Mouse (Mus musculus): ENCODE data around the gene Mstn.

Mstn gene

GRCm38 (mm10) chr1:53061340-53061739 lies at the start of gene Mstn:
Gene Mstn, plus strand, starts transcription at chr1:53061640.
- DNase-seq (ENCODE audit: low read depth, low spot score) = no peak

- DNase-seq (ENCODE audit: low read depth, low spot score) = no peak
Observed at GRCm38 (mm10) chr1:53014716-53015115, 46.7 kb upstream of the Mstn start.

DNA sequence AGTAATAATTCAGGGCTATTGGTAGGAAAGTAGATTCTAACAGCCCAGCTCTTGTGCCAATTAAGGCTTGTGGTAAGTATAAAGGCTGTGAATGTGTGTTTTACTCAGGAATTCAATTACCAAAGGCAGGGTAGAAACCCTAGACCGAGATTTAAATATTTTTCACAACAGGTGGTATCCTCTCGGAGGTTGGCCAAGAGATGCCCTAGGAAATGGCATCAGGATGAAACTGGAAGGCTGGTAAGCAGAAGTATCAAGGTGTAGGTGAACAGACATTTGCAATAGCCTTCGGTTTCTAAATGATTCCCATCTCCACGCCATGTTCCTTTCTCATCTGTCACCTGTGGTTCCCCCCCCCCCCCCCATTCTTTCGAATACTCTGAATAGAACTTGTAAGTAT lies 45.8 kb upstream of the Mstn start:
- DNase-seq (ENCODE audit: low read depth, low spot score) = no peak

DNA sequence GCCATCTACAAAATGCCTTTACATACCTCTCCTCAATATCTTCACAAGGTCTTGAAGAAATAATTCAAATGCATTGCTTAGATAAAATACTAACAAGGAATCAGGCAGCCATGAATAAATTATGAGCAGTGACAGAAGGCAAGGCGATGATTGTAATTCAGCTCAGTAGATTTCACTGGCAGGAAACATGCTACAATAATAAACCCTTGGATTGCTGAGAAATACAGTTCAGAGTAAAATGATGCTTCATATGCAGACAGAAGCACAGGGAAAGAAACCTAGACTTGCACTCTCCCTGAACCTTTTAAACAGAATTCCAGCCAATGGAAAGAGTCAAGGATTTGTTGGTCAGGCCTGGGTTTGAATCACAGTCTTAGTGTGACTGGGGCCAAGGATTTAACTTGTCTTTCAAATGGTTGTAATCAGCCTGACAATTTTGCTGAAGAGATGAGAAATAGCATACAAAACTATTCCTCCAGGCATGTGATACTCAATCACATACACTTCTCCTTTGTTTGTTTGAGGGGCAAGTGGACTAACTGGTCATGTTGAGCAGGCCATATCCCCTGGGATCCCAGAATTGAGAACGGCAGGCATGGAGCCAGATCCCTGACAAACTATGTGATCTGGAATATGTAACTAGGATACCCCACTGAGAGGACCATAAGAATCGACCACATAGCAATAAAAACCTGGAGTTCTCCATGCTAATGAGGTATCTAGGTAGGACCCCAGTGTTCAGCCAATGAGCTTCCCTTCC lies 42.5 kb upstream of the Mstn start:
- DNase-seq (ENCODE audit: low read depth, low spot score) = no peak

- no peak for DNase-seq (ENCODE audit: low read depth, low spot score)
Observed at GRCm38 (mm10) chr1:53020079-53020478, 41.4 kb upstream of the Mstn start, which contains the start of gene 1700019D03Rik. Gene 1700019D03Rik, minus strand, starts transcription at chr1:53020179.

DNA sequence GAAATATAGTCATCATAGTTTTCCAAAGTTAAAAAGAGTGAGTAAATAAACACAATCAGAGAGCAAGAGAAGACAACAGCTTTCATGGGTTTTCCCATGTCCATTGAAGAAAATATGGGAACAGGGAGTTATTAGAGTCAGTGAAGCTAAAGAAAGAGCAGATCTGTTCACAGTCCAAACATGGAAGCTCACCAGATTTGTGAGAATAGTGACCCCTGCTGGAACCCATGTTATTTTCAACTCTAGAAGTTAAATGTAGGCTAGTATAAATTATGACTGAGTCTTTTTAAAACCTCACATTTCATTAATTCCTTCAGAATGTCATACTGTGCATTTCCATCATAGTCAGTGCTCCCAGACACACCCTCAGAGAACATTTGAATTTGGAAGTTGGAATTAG lies 28.9 kb upstream of the Mstn start:
- no peak for DNase-seq (ENCODE audit: low read depth, low spot score)

DNA sequence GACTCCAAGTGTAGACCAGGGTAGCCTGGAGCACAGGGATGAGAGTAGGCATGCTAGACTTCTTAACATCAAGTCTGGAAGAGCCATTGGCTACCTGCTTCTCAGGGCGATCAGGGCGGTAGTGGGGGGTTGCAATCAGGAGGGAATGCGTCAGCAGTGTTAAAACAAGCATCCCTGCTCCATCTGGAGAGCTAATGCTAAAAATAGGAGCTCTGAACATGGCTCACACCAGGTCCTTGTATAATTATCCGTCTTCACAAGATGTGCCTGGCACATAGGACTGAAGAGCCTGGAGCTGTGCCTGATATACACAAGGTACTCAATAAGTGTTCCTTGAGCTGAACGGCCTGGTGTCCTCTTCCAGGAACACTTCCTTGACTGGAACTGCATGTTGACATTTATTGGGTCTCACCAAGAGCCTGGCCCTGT lies 24.0 kb upstream of the Mstn start:
- no peak for DNase-seq (ENCODE audit: low read depth, low spot score)

DNA sequence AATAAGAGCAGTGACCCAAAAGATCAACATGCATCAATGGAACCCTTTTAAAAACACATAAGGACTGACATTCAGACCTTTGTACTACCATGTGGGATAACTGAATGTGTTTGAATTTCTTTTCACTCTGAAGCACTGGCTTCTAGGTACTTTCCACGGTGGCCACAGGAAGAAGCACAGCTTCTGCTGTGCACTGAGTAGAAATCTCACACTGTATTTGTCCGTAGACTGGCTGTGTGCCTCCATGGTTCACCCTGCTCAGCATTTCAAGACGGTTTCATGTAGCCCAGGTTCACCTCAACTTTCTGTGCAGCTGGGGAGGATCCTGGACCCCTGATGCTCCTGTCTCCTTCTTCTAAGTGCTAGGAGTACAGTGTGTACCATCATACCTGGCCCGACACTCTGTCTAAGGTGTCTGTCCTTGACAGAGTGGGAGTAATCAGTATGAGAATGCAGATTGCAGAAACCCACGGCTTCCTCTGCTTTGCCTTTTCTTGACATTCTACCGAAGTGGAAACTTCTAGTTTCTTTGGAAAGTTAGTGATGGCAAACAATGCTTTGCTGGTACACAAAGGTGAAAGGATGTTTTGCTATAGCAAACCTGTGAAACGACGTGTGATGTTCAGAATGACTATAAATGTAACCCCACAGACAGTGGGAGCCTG lies 11.5 kb upstream of the Mstn start:
- DNase-seq (ENCODE audit: low read depth, low spot score) = no peak

DNA sequence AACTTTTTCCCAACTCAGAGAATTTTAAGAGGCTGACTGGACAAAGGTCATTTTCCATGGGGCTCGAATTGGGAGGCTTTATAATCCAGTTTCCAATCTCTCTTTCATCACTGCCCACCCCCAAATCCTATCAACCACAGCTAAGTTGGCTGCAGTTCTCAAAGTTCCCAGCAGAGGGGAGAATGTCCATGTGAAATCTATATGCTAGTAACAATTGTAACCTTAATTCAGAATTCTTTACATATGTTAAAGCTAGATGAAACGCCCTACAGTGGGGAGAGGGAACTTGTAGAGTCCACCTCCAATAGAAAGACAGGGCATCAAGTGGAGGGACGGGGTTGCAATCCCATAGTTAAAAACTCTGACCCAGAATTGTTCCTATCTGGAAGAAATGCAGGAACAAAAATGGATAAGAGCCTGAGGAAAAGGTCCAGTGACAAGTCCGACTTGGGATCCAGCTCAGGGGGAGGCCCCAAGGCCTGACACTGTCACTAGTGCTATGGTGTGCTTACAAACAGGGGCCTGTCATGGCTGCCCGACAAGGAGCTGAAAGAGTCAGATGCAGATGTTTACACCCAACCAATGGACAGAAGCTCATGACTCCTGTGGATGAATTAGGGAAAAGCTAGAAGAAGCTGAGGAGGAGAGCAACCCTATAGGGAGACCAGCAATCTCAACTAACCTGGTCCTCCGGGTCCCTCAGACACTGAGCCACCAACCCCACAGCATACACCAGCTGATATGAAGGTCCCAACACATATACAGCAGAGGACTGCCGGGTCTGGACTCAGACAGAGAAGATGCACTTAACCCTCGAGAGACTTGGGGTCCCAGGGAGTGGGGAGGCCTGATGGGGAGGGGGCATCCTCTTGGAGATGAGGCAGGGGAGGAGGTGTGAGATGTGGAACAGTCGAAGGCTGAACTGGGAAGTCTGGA lies 8.1 kb upstream of the Mstn start:
- DNase-seq (ENCODE audit: low read depth, low spot score) = peak; percentile 12

GRCm38 (mm10) chr1:53059106-53059505 lies 2.3 kb upstream of the Mstn start:
- DNase-seq (ENCODE audit: low read depth, low spot score) = no peak

- no peak for DNase-seq (ENCODE audit: low read depth, low spot score)
Observed at GRCm38 (mm10) chr1:53060499-53060898, 941 bp upstream of the Mstn start.

- DNase-seq (ENCODE audit: low read depth, low spot score) = no peak
Observed at GRCm38 (mm10) chr1:53061871-53062608, 600 bp downstream of the Mstn start.

- no peak for DNase-seq (ENCODE audit: low read depth, low spot score)
Observed at GRCm38 (mm10) chr1:53063921-53064320, 2.5 kb downstream of the Mstn start.

GRCm38 (mm10) chr1:53069726-53070514 lies 8.5 kb downstream of the Mstn start:
- no peak for DNase-seq (ENCODE audit: low read depth, low spot score)

DNA sequence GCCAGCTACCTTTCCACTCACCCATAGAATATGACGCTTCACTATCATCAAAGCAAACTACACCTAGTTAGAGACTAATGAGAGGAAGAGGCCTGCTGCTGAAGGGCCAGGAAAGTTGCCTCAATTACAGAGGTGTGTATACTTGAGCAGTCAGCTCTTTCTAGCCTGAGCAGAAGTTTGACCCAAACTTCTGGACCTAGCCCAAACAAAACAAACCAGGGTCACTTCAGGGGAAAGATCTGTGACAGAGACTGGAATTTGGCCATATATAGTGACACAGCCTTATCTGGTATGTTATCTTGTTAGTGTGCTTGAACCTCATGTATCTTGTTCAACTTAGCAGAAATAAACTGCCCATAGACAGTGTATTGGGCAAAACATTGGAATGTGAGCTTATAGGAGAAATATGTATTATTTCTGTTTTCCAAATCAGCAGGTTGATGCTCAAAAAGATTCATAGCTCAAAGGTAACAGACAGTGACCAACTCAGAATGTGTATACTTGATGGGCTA lies 9.3 kb downstream of the Mstn start:
- no peak for DNase-seq (ENCODE audit: low read depth, low spot score)

DNA sequence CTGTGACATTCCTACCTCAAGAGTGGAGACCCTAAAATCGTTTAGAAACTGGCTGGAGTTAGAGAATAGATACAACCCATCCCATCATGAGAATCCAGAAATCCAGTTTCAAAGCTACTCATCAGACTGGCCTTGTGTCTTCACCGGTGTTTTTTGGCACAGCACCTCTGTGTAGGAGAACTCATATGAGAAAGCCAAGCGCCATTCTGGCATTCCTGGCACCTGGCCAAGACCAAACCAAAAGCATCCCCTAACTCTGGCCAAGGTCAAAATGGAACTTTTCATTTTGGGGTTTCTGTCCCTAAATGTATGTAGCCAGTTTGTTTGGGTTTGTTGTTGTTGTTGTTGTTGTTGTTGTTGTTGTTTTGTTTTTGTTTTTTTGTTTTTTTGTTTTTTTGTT lies 15.2 kb downstream of the Mstn start:
- DNase-seq (ENCODE audit: low read depth, low spot score) = no peak

DNA sequence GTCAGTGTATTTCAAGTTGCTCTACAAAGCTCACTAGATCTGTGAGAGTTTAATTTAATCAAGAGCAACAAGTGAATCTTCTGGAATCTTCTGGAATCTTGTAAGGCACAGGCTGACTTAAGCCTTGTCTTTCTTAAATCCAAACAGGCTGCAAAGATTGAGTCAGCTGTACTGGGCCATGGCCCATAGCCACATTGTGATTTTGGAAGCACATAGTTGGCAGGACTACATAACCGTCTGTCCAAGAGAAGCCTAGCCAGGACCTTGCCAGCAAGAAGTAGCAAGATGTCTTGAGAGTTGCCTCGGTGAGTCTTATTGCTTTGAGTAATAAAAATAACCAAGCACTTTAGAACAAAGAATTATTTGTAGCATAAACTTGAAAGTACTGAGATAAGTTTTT lies 18.4 kb downstream of the Mstn start:
- DNase-seq (ENCODE audit: low read depth, low spot score) = no peak

DNA sequence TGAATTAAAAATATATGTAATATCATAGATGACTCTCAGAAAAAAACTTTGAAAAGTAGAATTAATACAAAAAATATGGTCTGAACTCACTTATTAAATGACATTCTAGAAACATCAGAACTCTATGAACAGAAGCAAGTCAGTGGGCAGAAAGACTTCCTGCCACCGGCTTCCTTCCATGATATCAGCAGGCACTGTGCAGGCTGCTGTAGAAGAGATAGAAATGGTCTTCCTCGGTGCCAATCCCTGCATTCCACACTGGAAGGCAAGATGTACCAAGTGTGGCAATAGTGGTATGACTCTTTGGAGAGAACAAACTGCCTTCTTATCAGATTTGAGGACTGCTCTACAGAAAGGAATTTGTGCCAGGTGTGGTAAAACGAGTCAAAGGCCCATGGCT lies 19.2 kb downstream of the Mstn start:
- no peak for DNase-seq (ENCODE audit: low read depth, low spot score)

DNA sequence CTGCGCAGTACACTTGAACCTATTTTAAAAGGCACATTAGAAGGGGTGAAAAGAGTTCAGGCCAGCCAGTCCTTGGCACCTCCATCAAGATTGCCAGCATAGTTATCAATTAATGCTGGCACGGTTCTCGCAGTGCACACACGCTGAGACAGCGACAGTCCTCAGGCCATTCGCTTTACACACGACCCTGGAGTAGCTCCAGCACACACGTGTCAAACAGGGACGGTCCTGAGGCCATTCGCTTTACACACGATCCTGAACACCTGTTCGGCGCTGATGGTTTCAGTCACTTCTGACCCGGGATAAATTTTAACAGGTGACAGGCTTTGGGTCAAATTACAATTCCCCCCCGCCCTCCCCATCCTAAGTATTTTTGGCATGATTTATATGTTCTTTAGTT lies 23.8 kb downstream of the Mstn start:
- DNase-seq (ENCODE audit: low read depth, low spot score) = no peak

DNA sequence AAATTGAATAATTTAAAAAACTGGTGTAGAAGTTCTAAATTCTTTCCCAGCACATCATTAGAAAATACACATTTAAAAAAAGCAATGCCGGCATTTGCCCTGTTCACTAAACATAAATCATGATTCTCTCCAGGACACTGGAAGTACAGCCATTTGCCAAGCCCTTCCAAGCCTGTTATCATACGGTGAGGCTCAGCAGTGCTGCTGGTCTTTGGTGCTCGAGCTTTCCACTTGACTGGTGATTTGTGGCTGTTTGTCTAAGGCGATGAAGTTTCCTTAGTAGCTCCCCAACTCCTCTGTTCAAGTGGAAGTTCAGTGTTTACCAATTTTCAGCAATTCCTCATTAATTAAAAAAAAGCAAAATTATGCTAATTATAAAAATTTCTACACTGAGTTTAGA lies 24.6 kb downstream of the Mstn start:
- DNase-seq (ENCODE audit: low read depth, low spot score) = no peak
